Mouse (Mus musculus) embryo, embryonic 10.5 days (tissue): ENCODE measurements around the gene Srp54a.
"Not testable (repeated sequence)": the region's sequence is repeated elsewhere in the genome, so short reads cannot be mapped to it uniquely, and the experiment has no call there.

ENCODE experiments used
- DNase-seq: peaks from one replicate; pipeline ENCODE4 v3.0.0-alpha.2; 2015; ENCODE audit warnings: low spot score

The Srp54a gene

GRCm38 (mm10) chr12:55124731-55125130, 44.7 kb downstream of the Srp54a start:
- DNase-seq = not testable (repeated sequence)

DNA sequence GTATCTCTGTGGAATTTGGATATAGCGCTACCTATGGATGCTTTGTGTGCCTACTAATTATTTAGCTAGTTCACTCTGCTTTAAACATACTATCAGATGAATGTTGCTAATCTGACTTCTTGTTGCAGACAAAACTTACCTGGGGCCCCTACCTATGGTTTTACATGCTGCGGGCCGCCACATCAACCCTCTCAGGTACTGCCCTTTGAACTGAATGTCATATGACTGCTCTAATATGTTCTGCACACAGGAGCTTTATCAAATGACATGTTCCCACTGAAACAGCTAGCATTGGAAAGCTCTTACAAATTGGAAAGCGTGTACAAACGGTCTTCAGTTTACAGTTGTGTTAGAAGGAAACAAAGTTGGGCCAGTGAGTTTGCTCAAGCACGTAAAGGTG, 55.5 kb downstream of the Srp54a start:
- not testable (repeated sequence) for DNase-seq

DNA sequence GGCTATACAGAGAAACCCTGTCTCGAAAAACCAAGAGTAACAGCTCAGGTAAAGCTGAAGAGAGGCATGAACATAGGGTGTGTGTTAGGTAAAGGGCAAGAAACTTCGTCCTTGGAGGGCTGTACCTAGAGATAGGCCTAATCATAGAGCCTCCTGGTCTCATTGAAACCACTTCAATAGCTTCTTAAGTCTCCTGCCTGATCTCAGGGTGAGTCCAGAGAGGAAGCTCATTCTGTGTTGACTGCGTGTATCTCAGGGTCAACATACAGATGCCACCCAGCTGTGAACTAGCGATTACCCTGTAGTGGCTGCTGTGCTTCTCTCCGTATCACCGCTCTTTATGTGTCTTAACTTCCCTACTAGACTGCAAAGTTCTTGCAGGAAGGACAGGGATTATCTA, 57.8 kb downstream of the Srp54a start:
- DNase-seq = not testable (repeated sequence)

DNA sequence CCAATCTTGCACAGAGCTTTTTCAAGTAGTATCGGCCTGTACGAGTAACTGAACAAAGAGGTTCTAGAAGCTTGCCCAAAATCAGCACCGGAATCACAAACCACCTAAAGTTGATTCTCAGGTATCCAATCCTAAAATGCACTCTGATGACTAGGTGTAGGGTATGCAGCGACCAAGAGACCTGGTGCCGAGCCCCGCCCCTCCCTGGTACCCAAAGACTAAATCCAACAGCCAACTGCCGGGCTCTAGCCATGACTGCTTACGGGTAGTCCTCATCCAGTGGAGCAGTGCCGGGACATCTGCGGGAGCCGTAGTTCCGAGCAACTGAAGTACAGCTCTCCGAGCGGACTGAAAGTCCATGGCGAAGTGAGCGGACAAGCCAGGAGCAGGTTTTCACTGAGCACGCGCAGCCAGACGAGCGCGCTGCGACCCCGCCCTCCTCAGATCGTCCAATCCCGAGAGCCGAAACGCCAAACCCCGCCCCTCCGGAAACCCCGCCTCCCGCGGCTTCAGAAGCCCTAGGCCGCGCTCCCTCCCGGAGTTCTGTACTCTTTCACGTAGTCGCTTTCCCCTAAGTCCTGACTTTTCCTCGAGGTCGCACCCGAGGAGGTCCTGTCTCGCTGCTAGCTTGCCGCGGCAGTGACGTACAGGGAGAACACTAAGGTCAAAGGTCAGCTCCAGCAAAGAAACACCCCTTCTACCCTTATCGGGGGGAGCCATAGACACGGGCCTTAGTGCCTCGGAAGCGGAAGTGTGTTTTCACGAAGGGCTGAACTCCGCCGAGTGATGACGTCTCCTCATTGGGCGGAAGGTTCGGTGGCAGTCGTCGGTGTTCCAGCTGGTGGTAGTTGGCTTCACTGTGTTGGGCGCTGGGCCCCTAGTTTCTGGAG, 74.7 kb downstream of the Srp54a start, which contains the start of gene Srp54b:
Srp54b (plus strand) TSS at position 546 of the 890 bp plus-strand sequence.
- not testable (repeated sequence) for DNase-seq

GRCm38 (mm10) chr12:55155449-55155783, 75.4 kb downstream of the Srp54a start:
- not testable (repeated sequence) for DNase-seq
